Mouse (Mus musculus) heart, embryonic 15.5 days (tissue): ENCODE results near the gene Adamtsl1. TPM values are rescaled to one million over a fixed set of nuclear protein-coding genes. Genes with fewer than 3 reads are reported as not detected.

Source experiments
- ATAC-seq: fragments of 200-750 bp; cut with Nextera tagmentation; replicated peaks from 2 replicates; pipeline ENCODE4 v1.8.0; 2017; ENCODE audit warnings: low read depth, moderate TSS enrichment; ENCODE audit not compliant: insufficient number of reproducible peaks, insufficient read depth, low FRiP score
- H3K27ac ChIP-seq: fragments of 300-500 bp; sonication (generic); 2 replicates; pipeline ENCODE4 v1.5.1; 2015; ENCODE audit warnings: mild to moderate bottlenecking, inconsistent platforms
- H3K27me3 ChIP-seq: fragments of 300-500 bp; sonication (generic); 2 replicates; pipeline ENCODE4 v1.6.1; 2015; ENCODE audit warnings: inconsistent platforms
- H3K36me3 ChIP-seq: fragments of 300-500 bp; sonication (generic); 2 replicates; pipeline ENCODE4 v1.6.1; 2015; ENCODE audit warnings: mild to moderate bottlenecking, inconsistent platforms
- H3K4me1 ChIP-seq: fragments of 300-500 bp; sonication (generic); replicated peaks from 2 replicates; pipeline ENCODE4 v1.6.1; 2015; ENCODE audit warnings: inconsistent platforms
- H3K4me2 ChIP-seq: fragments of 300-500 bp; sonication (generic); 2 replicates; pipeline ENCODE4 v1.6.1; 2015; ENCODE audit warnings: inconsistent platforms, mild to moderate bottlenecking, moderate library complexity
- H3K4me3 ChIP-seq: fragments of 300-500 bp; sonication (generic); 2 replicates; pipeline ENCODE4 v1.5.1; 2015; ENCODE audit warnings: mild to moderate bottlenecking, inconsistent platforms
- H3K9ac ChIP-seq: fragments of 300-500 bp; sonication (generic); 2 replicates; pipeline ENCODE4 v1.6.1; 2015; ENCODE audit warnings: mild to moderate bottlenecking, inconsistent platforms
- H3K9me3 ChIP-seq: fragments of 300-500 bp; sonication (generic); replicated peaks from 2 replicates; pipeline ENCODE4 v1.6.1; 2016; ENCODE audit warnings: inconsistent platforms
- WGBS: fragments of 180-500 bp; shearing (Covaris S2); methylation state at CpG from one replicate; pipeline ENCODE4 v1.1.7; 2015; ENCODE audit warnings: mixed read lengths; 5-methylcytosine and 5-hydroxymethylcytosine counted together
- polyA plus RNA-seq: library from polyadenylated mRNA; unstranded; fragments of >200 nt; fragmentation: Nextera tagmentation; extraction: Ambion mirVana; gene quantifications from 2 replicates; pipeline ENCODE4 v1.2.1, GENCODE M21; 2015

Gene Adamtsl1
- polyA plus RNA-seq, 1 experiment from 2014 or later = 9.8 TPM

- Histone ChIP-seq H3K27ac (no peak overlapping the region), H3K9me3 (no peaks in the 10 kb centered on the region), H3K36me3 (no peaks in the 10 kb centered on the region), H3K27me3 (no peaks in the 10 kb centered on the region), H3K4me1 (peaks cover 8% of the 10 kb centered on the region), H3K9ac (no peak overlapping the region), H3K4me2 (no peak overlapping the region), H3K4me3 (no peak overlapping the region)
- 84% methylated on average over 3 of the region's 3 CpGs for WGBS
- no peak for ATAC-seq
Observed at GRCm38 (mm10) chr4:85762684-85763083, 248.7 kb downstream of the Adamtsl1 start.

GRCm38 (mm10) chr4:85763161-85764014, 249.4 kb downstream of the Adamtsl1 start:
- no peaks in the 10 kb centered on the region for H3K9me3 ChIP-seq
- H3K36me3 ChIP-seq = no peaks in the 10 kb centered on the region
- H3K9ac ChIP-seq = no peak overlapping the region
- no peak overlapping the region for H3K4me2 ChIP-seq
- no peaks in the 10 kb centered on the region for H3K27me3 ChIP-seq
- H3K27ac ChIP-seq = no peak overlapping the region
- ATAC-seq = no peak
- 82% methylated on average over 5 of the region's 5 CpGs for WGBS
- H3K4me1 ChIP-seq = peaks cover 8% of the 10 kb centered on the region
- no peak overlapping the region for H3K4me3 ChIP-seq

- 40% methylated on average over 14 of the region's 14 CpGs for WGBS
- Histone ChIP-seq H3K27ac (no peak overlapping the region), H3K9ac (no peak overlapping the region), H3K4me1 (peaks cover 8% of the 10 kb centered on the region), H3K9me3 (no peaks in the 10 kb centered on the region), H3K4me3 (no peak overlapping the region), H3K36me3 (no peaks in the 10 kb centered on the region), H3K4me2 (no peak overlapping the region), H3K27me3 (no peaks in the 10 kb centered on the region)
- ATAC-seq = no peak; the same call in 1 of the 2 replicates
Observed at GRCm38 (mm10) chr4:85764015-85764450, 250.1 kb downstream of the Adamtsl1 start.

- H3K4me3 ChIP-seq = no peak overlapping the region
- H3K27me3 ChIP-seq = no peaks in the 10 kb centered on the region
- H3K27ac ChIP-seq = no peak overlapping the region
- peaks cover 8% of the 10 kb centered on the region for H3K4me1 ChIP-seq
- no peak for ATAC-seq
- 48% methylated on average over 3 of the region's 3 CpGs for whole genome bisulfite sequencing
- no peak overlapping the region for H3K4me2 ChIP-seq
- no peaks in the 10 kb centered on the region for H3K36me3 ChIP-seq
- no peak overlapping the region for H3K9ac ChIP-seq
- no peaks in the 10 kb centered on the region for H3K9me3 ChIP-seq
Observed at GRCm38 (mm10) chr4:85764476-85764875, 250.5 kb downstream of the Adamtsl1 start.

GRCm38 (mm10) chr4:85767666-85768065, 253.7 kb downstream of the Adamtsl1 start:
- WGBS = 80% methylated on average over 6 of the region's 6 CpGs

GRCm38 (mm10) chr4:85768107-85768506, 254.1 kb downstream of the Adamtsl1 start:
- no peak for ATAC-seq
- H3K9ac ChIP-seq = no peak overlapping the region
- 69% methylated on average over 5 of the region's 5 CpGs for WGBS

More at GRCm38 (mm10) chr4:85767666-85768065, 253.7 kb downstream of the Adamtsl1 start:
- H3K9ac ChIP-seq = no peak overlapping the region
- H3K4me3 ChIP-seq = no peak overlapping the region
- no peak overlapping the region for H3K4me2 ChIP-seq
- H3K27me3 ChIP-seq = no peaks in the 10 kb centered on the region
- no peak overlapping the region for H3K27ac ChIP-seq
- no peaks in the 10 kb centered on the region for H3K9me3 ChIP-seq
- peaks cover 8% of the 10 kb centered on the region for H3K4me1 ChIP-seq
- H3K36me3 ChIP-seq = no peaks in the 10 kb centered on the region
- no peak for ATAC-seq

GRCm38 (mm10) chr4:85782511-85782910, 268.5 kb downstream of the Adamtsl1 start:
- no peaks in the 10 kb centered on the region for H3K27me3 ChIP-seq
- no peak overlapping the region for H3K4me2 ChIP-seq
- no peak overlapping the region for H3K27ac ChIP-seq
- no peak for ATAC-seq
- H3K4me1 ChIP-seq = no peaks in the 10 kb centered on the region
- H3K4me3 ChIP-seq = no peak overlapping the region
- H3K9ac ChIP-seq = no peak overlapping the region
- no peaks in the 10 kb centered on the region for H3K9me3 ChIP-seq
- WGBS = 30% methylated on average over 5 of the region's 5 CpGs
- no peaks in the 10 kb centered on the region for H3K36me3 ChIP-seq

More at GRCm38 (mm10) chr4:85768107-85768506, 254.1 kb downstream of the Adamtsl1 start:
- H3K4me1 ChIP-seq = peaks cover 8% of the 10 kb centered on the region
- no peaks in the 10 kb centered on the region for H3K9me3 ChIP-seq
- no peak overlapping the region for H3K4me2 ChIP-seq
- H3K27ac ChIP-seq = no peak overlapping the region
- H3K4me3 ChIP-seq = no peak overlapping the region
- H3K36me3 ChIP-seq = no peaks in the 10 kb centered on the region
- no peaks in the 10 kb centered on the region for H3K27me3 ChIP-seq

GRCm38 (mm10) chr4:85783768-85784379, 269.9 kb downstream of the Adamtsl1 start:
- H3K4me2 ChIP-seq = no peak overlapping the region
- H3K27me3 ChIP-seq = no peaks in the 10 kb centered on the region
- H3K4me1 ChIP-seq = no peaks in the 10 kb centered on the region
- H3K9ac ChIP-seq = no peak overlapping the region
- no peaks in the 10 kb centered on the region for H3K36me3 ChIP-seq
- H3K27ac ChIP-seq = no peak overlapping the region
- no peaks in the 10 kb centered on the region for H3K9me3 ChIP-seq
- no peak for ATAC-seq
- H3K4me3 ChIP-seq = no peak overlapping the region
- WGBS = 46% methylated on average over 6 of the region's 6 CpGs

- no peaks in the 10 kb centered on the region for H3K4me1 ChIP-seq
- ATAC-seq = no peak
- no peaks in the 10 kb centered on the region for H3K27me3 ChIP-seq
Observed at GRCm38 (mm10) chr4:85784428-85784827, 270.5 kb downstream of the Adamtsl1 start.

GRCm38 (mm10) chr4:85790226-85790625, 276.3 kb downstream of the Adamtsl1 start:
- Histone ChIP-seq H3K4me1 (no peaks in the 10 kb centered on the region), H3K4me3 (no peak overlapping the region), H3K4me2 (no peak overlapping the region), H3K27ac (no peak overlapping the region), H3K9me3 (no peaks in the 10 kb centered on the region), H3K36me3 (no peaks in the 10 kb centered on the region), H3K27me3 (no peaks in the 10 kb centered on the region), H3K9ac (no peak overlapping the region)
- no peak for ATAC-seq
- 44% methylated on average over 2 of the region's 2 CpGs for WGBS

More at GRCm38 (mm10) chr4:85784428-85784827, 270.5 kb downstream of the Adamtsl1 start:
- no peak overlapping the region for H3K27ac ChIP-seq
- no peaks in the 10 kb centered on the region for H3K36me3 ChIP-seq
- no peak overlapping the region for H3K4me2 ChIP-seq
- 54% methylated on average over 4 of the region's 4 CpGs for WGBS
- no peaks in the 10 kb centered on the region for H3K9me3 ChIP-seq
- H3K4me3 ChIP-seq = no peak overlapping the region
- no peak overlapping the region for H3K9ac ChIP-seq

- no peaks in the 10 kb centered on the region for H3K4me1 ChIP-seq
- 4% methylated on average over 8 of the region's 8 CpGs for WGBS
Observed at GRCm38 (mm10) chr4:85801805-85802204, 287.8 kb downstream of the Adamtsl1 start.

More at GRCm38 (mm10) chr4:85801805-85802204, 287.8 kb downstream of the Adamtsl1 start:
- H3K27me3 ChIP-seq = no peaks in the 10 kb centered on the region
- H3K4me2 ChIP-seq = no peak overlapping the region
- no peak overlapping the region for H3K27ac ChIP-seq
- no peaks in the 10 kb centered on the region for H3K9me3 ChIP-seq
- H3K4me3 ChIP-seq = no peak overlapping the region
- H3K36me3 ChIP-seq = no peaks in the 10 kb centered on the region
- H3K9ac ChIP-seq = no peak overlapping the region
- ATAC-seq = no peak
